Mouse (Mus musculus) cerebellum, adult 2 months (tissue): ENCODE data around the gene Ifitm10.

Experiments used
- CTCF ChIP-seq: fragments of 200-500 bp; IDR thresholded peaks from 2 replicates; pipeline ENCODE4 v1.5.1; 2011; ENCODE audit warnings: low read depth, mild to moderate bottlenecking, control low read depth, low read length, moderate library complexity, borderline replicate concordance; ENCODE audit not compliant: insufficient read depth
- POLR2A ChIP-seq: fragments of 200-500 bp; IDR thresholded peaks from 2 replicates; pipeline ENCODE4 v1.6.1; 2011; ENCODE audit warnings: low read length, control low read depth, borderline replicate concordance; ENCODE audit not compliant: insufficient read depth

DNA sequence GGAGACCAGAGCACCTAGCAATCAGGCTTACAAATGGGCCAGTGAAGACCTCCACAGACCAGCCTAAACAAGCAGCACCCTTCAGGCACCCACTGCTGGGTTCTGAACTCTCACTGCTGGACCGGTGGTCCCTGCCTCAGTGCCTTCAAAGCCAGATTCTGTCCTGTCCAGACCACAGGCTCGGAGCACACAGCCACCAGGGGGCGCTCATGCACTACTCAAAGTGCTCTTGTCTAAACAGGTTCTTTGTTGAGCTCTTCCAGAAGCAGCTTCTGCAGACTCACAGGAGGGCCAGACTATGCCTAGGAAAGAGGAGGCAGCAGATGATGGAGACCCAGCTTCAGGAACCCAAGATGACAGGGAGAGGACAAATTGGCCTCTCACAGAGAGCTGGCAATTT lies 39.3 kb downstream of the Ifitm10 start:
- no peak for TF ChIP-seq POLR2A
- peak; percentile 96 for TF ChIP-seq CTCF
